Mouse (Mus musculus): Measurements from ENCODE around the gene Aoc3. TPM values are rescaled to one million over a fixed set of nuclear protein-coding genes. Genes with fewer than 3 reads are reported as not detected.
"Not testable (repeated sequence)": the region's sequence is repeated elsewhere in the genome, so short reads cannot be mapped to it uniquely, and the experiment has no call there.

Aoc3 gene
- polyA plus RNA-seq, 1 experiment from 2014 or later: 0.06 TPM

GRCm38 (mm10) chr11:101324763-101325162 is 5.6 kb upstream of the Aoc3 start, which contains the start of gene Aoc2:
Gene Aoc2, plus strand, starts transcription at chr11:101325063.
- no peak within 1 kb of the TSS for H3K4me3 ChIP-seq (ENCODE audit: low read depth, low read length)
- no peak for ATAC-seq
- WGBS (ENCODE audit: insufficient replicate concordance): 89% methylated on average over 5 of the region's 5 CpGs
- no peak within 1 kb of the TSS for H3K27ac ChIP-seq (ENCODE audit: low read depth)
- no peaks in the 10 kb centered on the region; the same call in 1 of the 2 replicates for H3K4me1 ChIP-seq (ENCODE audit: insufficient read depth)
- no peak within 1 kb of the TSS for H3K9ac ChIP-seq (replicated peaks)
- no peak for DNase-seq
- peaks cover 58% of the 10 kb centered on the region for H3K36me3 ChIP-seq (replicated peaks; ENCODE audit: insufficient read depth, low read length)
- H3K9me3 ChIP-seq (ENCODE audit: low read length): no peaks in the 10 kb centered on the region
- TF ChIP-seq CTCF (IDR thresholded peaks at IDR 0.05; ENCODE audit: low read depth): no peak
- no peak for TF ChIP-seq EP300 (IDR thresholded peaks at IDR 0.05; ENCODE audit: low read depth)
- H3K27me3 ChIP-seq (ENCODE audit: insufficient read depth, low read length): no peaks in the 10 kb centered on the region
- no peak within 1 kb of the TSS for H3K4me2 ChIP-seq (ENCODE audit: low read depth, low read length)

GRCm38 (mm10) chr11:101325201-101325600 is 5.2 kb upstream of the Aoc3 start:
- not testable (repeated sequence) for H3K9me3 ChIP-seq (ENCODE audit: low read length); H3K4me3 ChIP-seq (ENCODE audit: low read depth, low read length); H3K4me1 ChIP-seq (ENCODE audit: insufficient read depth); DNase-seq; H3K4me2 ChIP-seq (ENCODE audit: low read depth, low read length); H3K27me3 ChIP-seq (ENCODE audit: insufficient read depth, low read length); H3K27ac ChIP-seq (ENCODE audit: low read depth); H3K9ac ChIP-seq (replicated peaks); ATAC-seq
- H3K36me3 ChIP-seq (replicated peaks; ENCODE audit: insufficient read depth, low read length): peaks cover 53% of the 10 kb centered on the region
- WGBS (ENCODE audit: insufficient replicate concordance): 88% methylated on average over 11 of the region's 11 CpGs

- Histone ChIP-seq H3K27me3 (ENCODE audit: insufficient read depth, low read length) (no peaks in the 10 kb centered on the region), H3K9ac (replicated peaks) (no peak overlapping the region), H3K27ac (ENCODE audit: low read depth) (no peak overlapping the region), H3K36me3 (replicated peaks; ENCODE audit: insufficient read depth, low read length) (peaks cover 44% of the 10 kb centered on the region), H3K4me1 (ENCODE audit: insufficient read depth) (no peaks in the 10 kb centered on the region; the same call in 1 of the 2 replicates), H3K4me3 (ENCODE audit: low read depth, low read length) (no peak overlapping the region), H3K4me2 (ENCODE audit: low read depth, low read length) (no peak overlapping the region), H3K9me3 (ENCODE audit: low read length) (no peaks in the 10 kb centered on the region)
- DNase-seq (no peak), ATAC-seq (no peak)
- TF ChIP-seq CTCF (IDR thresholded peaks at IDR 0.05; ENCODE audit: low read depth) (no peak), EP300 (IDR thresholded peaks at IDR 0.05; ENCODE audit: low read depth) (no peak)
- 84% methylated on average over 11 of the region's 11 CpGs for WGBS (ENCODE audit: insufficient replicate concordance)
These were observed 4.3 kb upstream of the Aoc3 start for GRCm38 (mm10) chr11:101326147-101326546.

- Histone ChIP-seq H3K9me3 (ENCODE audit: low read length) (no peaks in the 10 kb centered on the region), H3K36me3 (replicated peaks; ENCODE audit: insufficient read depth, low read length) (peaks cover 32% of the 10 kb centered on the region)
- ATAC-seq: peak; percentile 37; the same call in 1 of the 2 replicates
These were observed 3.1 kb upstream of the Aoc3 start for GRCm38 (mm10) chr11:101327311-101327710.

GRCm38 (mm10) chr11:101328941-101329635 is 1.3 kb upstream of the Aoc3 start:
- H3K4me3 ChIP-seq (ENCODE audit: low read depth, low read length): no peak overlapping the region
- DNase-seq (no peak), ATAC-seq (no peak)
- no peak overlapping the region for H3K27ac ChIP-seq (ENCODE audit: low read depth)
- H3K4me1 ChIP-seq (ENCODE audit: insufficient read depth): no peaks in the 10 kb centered on the region; the same call in 1 of the 2 replicates
- H3K36me3 ChIP-seq (replicated peaks; ENCODE audit: insufficient read depth, low read length): peaks cover 14% of the 10 kb centered on the region
- no peaks in the 10 kb centered on the region for H3K9me3 ChIP-seq (ENCODE audit: low read length)
- no peaks in the 10 kb centered on the region for H3K27me3 ChIP-seq (ENCODE audit: insufficient read depth, low read length)
- no peak overlapping the region for H3K9ac ChIP-seq (replicated peaks)
- WGBS (ENCODE audit: insufficient replicate concordance): 80% methylated on average over 6 of the region's 6 CpGs
- no peak overlapping the region for H3K4me2 ChIP-seq (ENCODE audit: low read depth, low read length)
- TF ChIP-seq EP300 (IDR thresholded peaks at IDR 0.05; ENCODE audit: low read depth): no peak
- no peak for TF ChIP-seq CTCF (IDR thresholded peaks at IDR 0.05; ENCODE audit: low read depth)

More at GRCm38 (mm10) chr11:101327311-101327710, 3.1 kb upstream of the Aoc3 start:
- TF ChIP-seq EP300 (IDR thresholded peaks at IDR 0.05; ENCODE audit: low read depth): no peak
- no peak for TF ChIP-seq CTCF (IDR thresholded peaks at IDR 0.05; ENCODE audit: low read depth)
- Histone ChIP-seq H3K27ac (ENCODE audit: low read depth) (no peak overlapping the region), H3K4me3 (ENCODE audit: low read depth, low read length) (no peak overlapping the region), H3K4me1 (ENCODE audit: insufficient read depth) (no peaks in the 10 kb centered on the region; the same call in 1 of the 2 replicates), H3K9ac (replicated peaks) (no peak overlapping the region), H3K27me3 (ENCODE audit: insufficient read depth, low read length) (no peaks in the 10 kb centered on the region), H3K4me2 (ENCODE audit: low read depth, low read length) (no peak overlapping the region)
- WGBS (ENCODE audit: insufficient replicate concordance): 42% methylated on average over 3 of the region's 3 CpGs
- no peak for DNase-seq

GRCm38 (mm10) chr11:101330961-101331360 is 556 bp downstream of the Aoc3 start:
- ATAC-seq; H3K4me1 ChIP-seq (ENCODE audit: insufficient read depth); H3K27ac ChIP-seq (ENCODE audit: low read depth); H3K9ac ChIP-seq (replicated peaks); DNase-seq; H3K27me3 ChIP-seq (ENCODE audit: insufficient read depth, low read length); H3K4me2 ChIP-seq (ENCODE audit: low read depth, low read length); H3K36me3 ChIP-seq (replicated peaks; ENCODE audit: insufficient read depth, low read length); H3K4me3 ChIP-seq (ENCODE audit: low read depth, low read length); H3K9me3 ChIP-seq (ENCODE audit: low read length): not testable (repeated sequence)
- WGBS (ENCODE audit: insufficient replicate concordance): 84% methylated on average over 4 of the region's 6 CpGs

Data from liver, postnatal 0 days (tissue).